Mouse (Mus musculus) MEL (cell line): Measurements from ENCODE around the gene Nkd2.

Source experiments
- CHD1 ChIP-seq: IDR thresholded peaks from 2 replicates; pipeline ENCODE4 v1.6.1; 2012; ENCODE audit warnings: low read depth, mild to moderate bottlenecking, inconsistent platforms, low read length, improper control_type of control experiment
- CTCF ChIP-seq, 3 experiments: IDR thresholded peaks in 2 of 3; conservative IDR thresholded peaks in 1 of 3; 2 replicates each; pipeline ENCODE4 v1.5.1; 2011 to 2012; ENCODE audit warnings: low read length in 3 of 3, low read depth in 2 of 3, mild to moderate bottlenecking in 2 of 3, improper control_type of control experiment in 1 of 3, inconsistent platforms in 1 of 3, mixed read lengths in 1 of 3, moderate library complexity in 1 of 3; ENCODE audit not compliant: control insufficient read depth in 1 of 3, insufficient read depth in 1 of 3, poor library complexity in 1 of 3, severe bottlenecking in 1 of 3
- GATA1 ChIP-seq: IDR thresholded peaks from 2 replicates; pipeline ENCODE4 v1.6.1; 2011; ENCODE audit warnings: low read depth, low read length, improper control_type of control experiment
- MYC ChIP-seq: IDR thresholded peaks from 2 replicates; pipeline ENCODE4 v1.6.1; 2011; ENCODE audit warnings: low read depth, mild to moderate bottlenecking, low read length, improper control_type of control experiment, moderate library complexity
- POLR2A ChIP-seq, 2 experiments: IDR thresholded peaks; 2 replicates each; pipeline ENCODE4 v1.6.1; 2011 to 2012; ENCODE audit warnings: low read length in 2 of 2, mild to moderate bottlenecking in 2 of 2, control low read depth in 1 of 2, improper control_type of control experiment in 1 of 2, low read depth in 1 of 2, moderate library complexity in 1 of 2; ENCODE audit not compliant: control insufficient read depth in 1 of 2, insufficient read depth in 1 of 2, poor library complexity in 1 of 2
- UBTF ChIP-seq: IDR thresholded peaks from 2 replicates; pipeline ENCODE4 v1.6.1; 2012; ENCODE audit warnings: low read depth, mild to moderate bottlenecking, inconsistent platforms, low read length, improper control_type of control experiment, moderate library complexity, borderline replicate concordance; ENCODE audit not compliant: insufficient read depth
- ZKSCAN1 ChIP-seq: IDR thresholded peaks from 2 replicates; pipeline ENCODE4 v1.6.1; 2012; ENCODE audit warnings: low read depth, mild to moderate bottlenecking, inconsistent platforms, low read length, improper control_type of control experiment, moderate library complexity

DNA sequence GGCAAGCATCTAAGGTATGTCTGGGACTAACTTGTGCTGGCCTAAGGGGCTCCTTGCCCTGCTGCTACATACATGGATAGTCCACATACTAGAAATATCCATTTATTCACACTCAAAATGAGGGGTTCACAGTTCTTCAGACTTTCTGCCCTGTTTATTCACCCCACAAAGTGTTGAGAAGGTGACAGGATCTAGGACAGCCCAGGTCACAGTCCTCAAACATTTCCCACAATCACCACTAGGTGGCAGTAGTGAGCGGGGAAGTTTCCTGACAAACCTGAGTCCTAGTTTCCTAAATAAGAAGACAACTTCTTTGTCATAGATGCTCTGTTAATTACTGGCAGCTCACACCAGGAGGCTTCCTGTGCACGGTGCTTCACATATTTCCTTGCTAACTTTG is 15.9 kb downstream of the Nkd2 start:
- no peak for TF ChIP-seq POLR2A (IDR thresholded peaks at IDR 0.05; ENCODE audit: control insufficient read depth in 1 of 2, insufficient read depth in 1 of 2, low read depth in 1 of 2, low read length in 2 of 2, poor library complexity in 1 of 2)
- peak; percentile 77 to 96 (median 81) for TF ChIP-seq CTCF (IDR thresholded peaks at IDR 0.05 in 2 of 3, conservative IDR thresholded peaks at IDR 0.05 in 1 of 3; ENCODE audit: control insufficient read depth in 1 of 3, insufficient read depth in 1 of 3, low read depth in 2 of 3, low read length in 3 of 3, poor library complexity in 1 of 3, severe bottlenecking in 1 of 3)
- no peak for TF ChIP-seq UBTF
- no peak for TF ChIP-seq MYC
- no peak for TF ChIP-seq CHD1
- TF ChIP-seq ZKSCAN1: no peak
- TF ChIP-seq GATA1: no peak
